Mouse (Mus musculus): ENCODE measurements around the gene Sae1. TPM values are rescaled to one million over a fixed set of nuclear protein-coding genes. Genes with fewer than 3 reads are reported as not detected.
A peak's percentile ranks its signal among the peaks of the same experiment; 100 is the strongest.
"Not testable (repeated sequence)": the region's sequence is repeated elsewhere in the genome, so short reads cannot be mapped to it uniquely, and the experiment has no call there.

Gene Sae1
- polyA plus RNA-seq, 1 experiment, result 61.0 TPM

GRCm38 (mm10) chr7:16308555-16309317, 78.9 kb downstream of the Sae1 start:
- Histone ChIP-seq H3K27me3 (ENCODE audit: control insufficient read depth, insufficient read depth, low read length) (peaks cover 10% of the 10 kb centered on the region; the same call in 1 of the 2 replicates), H3K4me1 (replicated peaks; ENCODE audit: control insufficient read depth, insufficient read depth, low read length) (peaks cover 47% of the 10 kb centered on the region), H3K36me3 (ENCODE audit: control insufficient read depth, insufficient read depth, low read length) (no peaks in the 10 kb centered on the region), H3K27ac (ENCODE audit: control insufficient read depth, insufficient read depth, low read length) (peak overlapping the region; percentile 4; the same call in 1 of the 2 replicates), H3K4me3 (ENCODE audit: control insufficient read depth, insufficient read depth, low read length) (peak overlapping the region; percentile 26)
- TF ChIP-seq POLR2A (IDR thresholded peaks at IDR 0.05; ENCODE audit: control insufficient read depth, extremely low read depth, insufficient read depth, low read length, poor library complexity) (no peak), CTCF (IDR thresholded peaks at IDR 0.05; ENCODE audit: borderline replicate concordance, control insufficient read depth, extremely low read depth, insufficient read depth, low read length, poor library complexity) (no peak)
- WGBS, result 25% methylated on average over 16 of the region's 16 CpGs
- peak; percentile 18 for DNase-seq

GRCm38 (mm10) chr7:16308093-16308492, 79.5 kb downstream of the Sae1 start, which contains the start of gene Bbc3:
Gene Bbc3, plus strand, starts transcription at chr7:16308393.
- not testable (repeated sequence) for H3K36me3 ChIP-seq (ENCODE audit: control insufficient read depth, insufficient read depth, low read length); DNase-seq
- Histone ChIP-seq H3K27ac (ENCODE audit: control insufficient read depth, insufficient read depth, low read length) (peak within 1 kb of the TSS; percentile 4; the same call in 1 of the 2 replicates), H3K27me3 (ENCODE audit: control insufficient read depth, insufficient read depth, low read length) (peaks cover 10% of the 10 kb centered on the region; the same call in 1 of the 2 replicates), H3K4me1 (replicated peaks; ENCODE audit: control insufficient read depth, insufficient read depth, low read length) (peaks cover 41% of the 10 kb centered on the region), H3K4me3 (ENCODE audit: control insufficient read depth, insufficient read depth, low read length) (peak within 1 kb of the TSS; percentile 26)
- WGBS, result 58% methylated on average over 1 of the region's 1 CpGs

DNA sequence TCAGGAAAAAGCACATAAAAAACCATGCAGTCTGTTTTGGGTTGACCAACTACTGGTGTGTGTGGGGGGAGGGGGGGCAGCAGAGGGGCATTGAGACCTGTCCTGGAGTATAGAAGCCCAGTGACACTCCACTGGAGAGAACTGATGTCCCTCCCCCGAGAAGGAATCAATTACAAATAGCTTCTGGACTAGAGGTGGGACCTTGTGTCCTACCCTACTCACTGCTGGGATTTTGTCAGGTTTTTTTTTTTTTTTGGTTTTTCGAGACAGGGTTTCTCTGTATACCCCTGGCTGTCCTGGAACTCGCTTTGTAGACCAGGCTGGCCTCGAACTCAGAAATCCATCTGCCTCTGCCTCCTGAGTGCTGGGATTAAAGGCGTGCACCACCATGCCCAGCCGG, 80.5 kb downstream of the Sae1 start:
- not testable (repeated sequence) for H3K36me3 ChIP-seq (ENCODE audit: control insufficient read depth, insufficient read depth, low read length); H3K4me3 ChIP-seq (ENCODE audit: control insufficient read depth, insufficient read depth, low read length); DNase-seq; H3K27ac ChIP-seq (ENCODE audit: control insufficient read depth, insufficient read depth, low read length); H3K27me3 ChIP-seq (ENCODE audit: control insufficient read depth, insufficient read depth, low read length)
- 85% methylated on average over 6 of the region's 6 CpGs for WGBS
- H3K4me1 ChIP-seq (replicated peaks; ENCODE audit: control insufficient read depth, insufficient read depth, low read length), result peaks cover 32% of the 10 kb centered on the region

GRCm38 (mm10) chr7:16299419-16300035, 88.1 kb downstream of the Sae1 start:
- no peaks in the 10 kb centered on the region for H3K27me3 ChIP-seq (ENCODE audit: control insufficient read depth, insufficient read depth, low read length)
- peaks cover 22% of the 10 kb centered on the region for H3K4me1 ChIP-seq (replicated peaks; ENCODE audit: control insufficient read depth, insufficient read depth, low read length)
- peak overlapping the region; percentile 11; the same call in 1 of the 2 replicates for H3K4me3 ChIP-seq (ENCODE audit: control insufficient read depth, insufficient read depth, low read length)
- WGBS, result 3% methylated on average over 52 of the region's 52 CpGs
- peak; percentile 74 for DNase-seq
- TF ChIP-seq CTCF (IDR thresholded peaks at IDR 0.05; ENCODE audit: borderline replicate concordance, control insufficient read depth, extremely low read depth, insufficient read depth, low read length, poor library complexity), result 0 out of 2 replicates have a peak, but pooled peaks have one; percentile 27
- no peak for TF ChIP-seq POLR2A (IDR thresholded peaks at IDR 0.05; ENCODE audit: control insufficient read depth, extremely low read depth, insufficient read depth, low read length, poor library complexity)
- no peaks in the 10 kb centered on the region for H3K36me3 ChIP-seq (ENCODE audit: control insufficient read depth, insufficient read depth, low read length)
- H3K27ac ChIP-seq (ENCODE audit: control insufficient read depth, insufficient read depth, low read length), result no peak overlapping the region

DNA sequence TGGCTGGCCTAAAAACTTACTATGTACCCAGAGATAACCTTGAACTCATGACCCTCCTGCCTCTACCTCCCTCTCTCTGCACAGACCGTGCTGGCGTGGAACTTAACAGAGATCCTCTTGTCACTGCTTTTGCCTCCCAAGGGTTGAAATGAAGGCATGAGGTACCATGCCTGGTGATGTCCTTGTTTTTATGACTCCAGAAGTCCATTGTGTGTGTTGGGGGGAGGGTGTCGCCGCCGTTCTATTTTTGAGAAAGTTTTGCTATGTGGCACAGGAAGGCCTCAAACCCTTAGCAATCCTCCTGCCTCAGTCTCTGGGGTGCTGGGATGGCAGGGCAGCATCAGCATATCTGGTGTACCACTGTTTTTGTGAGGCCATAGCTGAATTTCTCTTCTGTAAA, 88.7 kb downstream of the Sae1 start:
- 94% methylated on average over 5 of the region's 5 CpGs for WGBS
- H3K27ac ChIP-seq (ENCODE audit: control insufficient read depth, insufficient read depth, low read length), result no peak overlapping the region
- TF ChIP-seq CTCF (IDR thresholded peaks at IDR 0.05; ENCODE audit: borderline replicate concordance, control insufficient read depth, extremely low read depth, insufficient read depth, low read length, poor library complexity), result no peak
- TF ChIP-seq POLR2A (IDR thresholded peaks at IDR 0.05; ENCODE audit: control insufficient read depth, extremely low read depth, insufficient read depth, low read length, poor library complexity), result no peak

DNA sequence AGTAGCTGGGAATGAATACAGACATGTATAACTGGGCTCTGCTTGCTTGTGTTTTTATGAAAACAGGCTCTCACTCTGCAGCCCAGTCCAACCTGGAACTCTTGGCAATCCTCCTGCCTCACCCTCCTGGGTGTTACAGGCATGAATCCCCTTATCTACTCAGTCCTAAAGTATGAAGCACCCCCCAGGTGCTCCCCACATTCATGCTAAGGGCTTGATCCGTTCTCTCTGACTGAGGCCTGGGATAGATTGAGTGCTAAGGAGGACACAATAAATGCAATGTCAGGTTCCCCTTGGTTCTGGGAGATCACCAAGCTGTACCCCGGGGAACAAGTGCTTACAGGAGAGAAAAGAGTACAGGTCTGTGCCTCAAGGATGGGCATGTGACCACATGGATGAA, 90.0 kb downstream of the Sae1 start:
- TF ChIP-seq CTCF (IDR thresholded peaks at IDR 0.05; ENCODE audit: borderline replicate concordance, control insufficient read depth, extremely low read depth, insufficient read depth, low read length, poor library complexity) (no peak), POLR2A (IDR thresholded peaks at IDR 0.05; ENCODE audit: control insufficient read depth, extremely low read depth, insufficient read depth, low read length, poor library complexity) (no peak)
- 82% methylated on average over 2 of the region's 2 CpGs for WGBS
- DNase-seq, result no peak
- H3K27me3 ChIP-seq (ENCODE audit: control insufficient read depth, insufficient read depth, low read length), result no peaks in the 10 kb centered on the region
- H3K4me3 ChIP-seq (ENCODE audit: control insufficient read depth, insufficient read depth, low read length), result no peak overlapping the region
- H3K4me1 ChIP-seq (replicated peaks; ENCODE audit: control insufficient read depth, insufficient read depth, low read length), result peaks cover 22% of the 10 kb centered on the region
- no peaks in the 10 kb centered on the region for H3K36me3 ChIP-seq (ENCODE audit: control insufficient read depth, insufficient read depth, low read length)
- no peak overlapping the region for H3K27ac ChIP-seq (ENCODE audit: control insufficient read depth, insufficient read depth, low read length)

More for the DNA sequence above, 88.7 kb downstream of the Sae1 start:
- Histone ChIP-seq H3K36me3 (ENCODE audit: control insufficient read depth, insufficient read depth, low read length) (no peaks in the 10 kb centered on the region), H3K4me3 (ENCODE audit: control insufficient read depth, insufficient read depth, low read length) (no peak overlapping the region), H3K4me1 (replicated peaks; ENCODE audit: control insufficient read depth, insufficient read depth, low read length) (peaks cover 22% of the 10 kb centered on the region), H3K27me3 (ENCODE audit: control insufficient read depth, insufficient read depth, low read length) (no peaks in the 10 kb centered on the region)
- no peak for DNase-seq

Data from thymus, adult 2 months (tissue).